Mouse (Mus musculus): ENCODE measurements around the gene Abcb6. TPM values are rescaled to one million over a fixed set of nuclear protein-coding genes. Genes with fewer than 3 reads are reported as not detected.

The Abcb6 gene
- 30.4 and 30.6 TPM in 2 replicates for polyA plus RNA-seq (2014; fragmentation: Nextera tagmentation; extraction: Ambion mirVana)

GRCm38 (mm10) chr1:75180105-75180590 is at the start of gene Abcb6:
TSS of gene Abcb6 (minus strand) at chr1:75180392.
- ATAC-seq (ENCODE audit: insufficient read depth, low FRiP score, low TSS enrichment): peak; percentile 90

GRCm38 (mm10) chr1:75229158-75229557 is 49.0 kb upstream of the Abcb6 start:
- H3K27me3 ChIP-seq (ENCODE audit: control insufficient read depth, insufficient read depth, low read length): no peaks in the 10 kb centered on the region
- H3K27ac ChIP-seq (ENCODE audit: low read depth, low read length): no peak overlapping the region
- no peak for DNase-seq (ENCODE audit: low spot score)
- H3K9ac ChIP-seq (ENCODE audit: low read length): no peak overlapping the region
- no peak overlapping the region for H3K4me2 ChIP-seq (ENCODE audit: low read depth)
- H3K9me3 ChIP-seq (ENCODE audit: control insufficient read depth, low read length): no peaks in the 10 kb centered on the region
- no peak for ATAC-seq (ENCODE audit: insufficient read depth, low FRiP score, low TSS enrichment)
- WGBS: 79% methylated on average over 4 of the region's 4 CpGs
- no peaks in the 10 kb centered on the region for H3K36me3 ChIP-seq (ENCODE audit: control insufficient read depth, insufficient read depth, low read length)
- no peak overlapping the region for H3K4me3 ChIP-seq (ENCODE audit: low read depth, low read length)
- H3K4me1 ChIP-seq (ENCODE audit: control insufficient read depth, insufficient read depth, low read length): no peaks in the 10 kb centered on the region

More at GRCm38 (mm10) chr1:75180105-75180590, at the start of gene Abcb6:
- H3K27me3 ChIP-seq (ENCODE audit: control insufficient read depth, insufficient read depth, low read length): no peaks in the 10 kb centered on the region
- peak within 1 kb of the TSS; percentile 52 for H3K4me3 ChIP-seq (ENCODE audit: low read depth, low read length)
- peak; percentile 92 for DNase-seq (ENCODE audit: low spot score)
- WGBS: under 1% methylated on average over 31 of the region's 31 CpGs
- H3K27ac ChIP-seq (ENCODE audit: low read depth, low read length): peak within 1 kb of the TSS; percentile 44; the same call in 1 of the 2 replicates
- no peaks in the 10 kb centered on the region for H3K9me3 ChIP-seq (ENCODE audit: control insufficient read depth, low read length)
- H3K4me1 ChIP-seq (ENCODE audit: control insufficient read depth, insufficient read depth, low read length): peaks cover 7% of the 10 kb centered on the region
- H3K4me2 ChIP-seq (ENCODE audit: low read depth): peak within 1 kb of the TSS; percentile 100
- peak within 1 kb of the TSS; percentile 76 for H3K9ac ChIP-seq (ENCODE audit: low read length)
- H3K36me3 ChIP-seq (ENCODE audit: control insufficient read depth, insufficient read depth, low read length): peaks cover 16% of the 10 kb centered on the region

- no peak overlapping the region for H3K4me2 ChIP-seq (ENCODE audit: low read depth)
- no peaks in the 10 kb centered on the region for H3K9me3 ChIP-seq (ENCODE audit: control insufficient read depth, low read length)
- no peak overlapping the region for H3K9ac ChIP-seq (ENCODE audit: low read length)
- WGBS: 69% methylated on average over 1 of the region's 1 CpGs
- no peak overlapping the region for H3K27ac ChIP-seq (ENCODE audit: low read depth, low read length)
- no peak overlapping the region for H3K4me3 ChIP-seq (ENCODE audit: low read depth, low read length)
- no peak for ATAC-seq (ENCODE audit: insufficient read depth, low FRiP score, low TSS enrichment)
- no peaks in the 10 kb centered on the region for H3K4me1 ChIP-seq (ENCODE audit: control insufficient read depth, insufficient read depth, low read length)
- DNase-seq (ENCODE audit: low spot score): no peak
- 0 out of 2 replicates have a peak, but pooled peaks cover 3% of the 10 kb centered on the region for H3K27me3 ChIP-seq (ENCODE audit: control insufficient read depth, insufficient read depth, low read length)
- no peaks in the 10 kb centered on the region for H3K36me3 ChIP-seq (ENCODE audit: control insufficient read depth, insufficient read depth, low read length)
Measured at GRCm38 (mm10) chr1:75227653-75228052, 47.5 kb upstream of the Abcb6 start.

- Histone ChIP-seq H3K9me3 (ENCODE audit: control insufficient read depth, low read length) (no peaks in the 10 kb centered on the region), H3K4me3 (ENCODE audit: low read depth, low read length) (no peak overlapping the region), H3K4me2 (ENCODE audit: low read depth) (no peak overlapping the region), H3K27me3 (ENCODE audit: control insufficient read depth, insufficient read depth, low read length) (0 out of 2 replicates have a peak, but pooled peaks cover 7% of the 10 kb centered on the region), H3K4me1 (ENCODE audit: control insufficient read depth, insufficient read depth, low read length) (no peaks in the 10 kb centered on the region), H3K9ac (ENCODE audit: low read length) (no peak overlapping the region), H3K27ac (ENCODE audit: low read depth, low read length) (no peak overlapping the region), H3K36me3 (ENCODE audit: control insufficient read depth, insufficient read depth, low read length) (no peaks in the 10 kb centered on the region)
- WGBS: 71% methylated on average over 2 of the region's 2 CpGs
- DNase-seq (ENCODE audit: low spot score): no peak
- no peak for ATAC-seq (ENCODE audit: insufficient read depth, low FRiP score, low TSS enrichment)
Measured at GRCm38 (mm10) chr1:75226138-75226537, 45.9 kb upstream of the Abcb6 start.

GRCm38 (mm10) chr1:75225473-75225872 is 45.3 kb upstream of the Abcb6 start:
- Histone ChIP-seq H3K27me3 (ENCODE audit: control insufficient read depth, insufficient read depth, low read length) (peaks cover 12% of the 10 kb centered on the region), H3K4me2 (ENCODE audit: low read depth) (no peak overlapping the region), H3K4me1 (ENCODE audit: control insufficient read depth, insufficient read depth, low read length) (no peaks in the 10 kb centered on the region), H3K9ac (ENCODE audit: low read length) (no peak overlapping the region), H3K36me3 (ENCODE audit: control insufficient read depth, insufficient read depth, low read length) (no peaks in the 10 kb centered on the region), H3K9me3 (ENCODE audit: control insufficient read depth, low read length) (no peaks in the 10 kb centered on the region), H3K4me3 (ENCODE audit: low read depth, low read length) (no peak overlapping the region), H3K27ac (ENCODE audit: low read depth, low read length) (no peak overlapping the region)
- ATAC-seq (ENCODE audit: insufficient read depth, low FRiP score, low TSS enrichment) (no peak), DNase-seq (ENCODE audit: low spot score) (no peak)
- WGBS: 69% methylated on average over 3 of the region's 3 CpGs

- Histone ChIP-seq H3K27me3 (ENCODE audit: control insufficient read depth, insufficient read depth, low read length) (peaks cover 32% of the 10 kb centered on the region), H3K4me1 (ENCODE audit: control insufficient read depth, insufficient read depth, low read length) (peaks cover 12% of the 10 kb centered on the region), H3K9me3 (ENCODE audit: control insufficient read depth, low read length) (no peaks in the 10 kb centered on the region; the same call in 1 of the 2 replicates), H3K4me2 (ENCODE audit: low read depth) (no peak overlapping the region), H3K4me3 (ENCODE audit: low read depth, low read length) (no peak overlapping the region), H3K27ac (ENCODE audit: low read depth, low read length) (no peak overlapping the region), H3K9ac (ENCODE audit: low read length) (no peak overlapping the region), H3K36me3 (ENCODE audit: control insufficient read depth, insufficient read depth, low read length) (no peaks in the 10 kb centered on the region)
- WGBS: 74% methylated on average over 6 of the region's 6 CpGs
- DNase-seq (ENCODE audit: low spot score) (no peak), ATAC-seq (ENCODE audit: insufficient read depth, low FRiP score, low TSS enrichment) (no peak)
Measured at GRCm38 (mm10) chr1:75223532-75223931, 43.3 kb upstream of the Abcb6 start.

GRCm38 (mm10) chr1:75222926-75223325 is 42.7 kb upstream of the Abcb6 start:
- no peaks in the 10 kb centered on the region for H3K36me3 ChIP-seq (ENCODE audit: control insufficient read depth, insufficient read depth, low read length)
- H3K4me3 ChIP-seq (ENCODE audit: low read depth, low read length): no peak overlapping the region
- H3K9me3 ChIP-seq (ENCODE audit: control insufficient read depth, low read length): no peaks in the 10 kb centered on the region; the same call in 1 of the 2 replicates
- peaks cover 13% of the 10 kb centered on the region for H3K4me1 ChIP-seq (ENCODE audit: control insufficient read depth, insufficient read depth, low read length)
- no peak for DNase-seq (ENCODE audit: low spot score)
- no peak for ATAC-seq (ENCODE audit: insufficient read depth, low FRiP score, low TSS enrichment)
- 82% methylated on average over 6 of the region's 6 CpGs for WGBS
- H3K27ac ChIP-seq (ENCODE audit: low read depth, low read length): no peak overlapping the region
- peaks cover 37% of the 10 kb centered on the region for H3K27me3 ChIP-seq (ENCODE audit: control insufficient read depth, insufficient read depth, low read length)
- H3K9ac ChIP-seq (ENCODE audit: low read length): no peak overlapping the region
- no peak overlapping the region for H3K4me2 ChIP-seq (ENCODE audit: low read depth)

- H3K27ac ChIP-seq (ENCODE audit: low read depth, low read length): no peak overlapping the region
- peaks cover 13% of the 10 kb centered on the region for H3K4me1 ChIP-seq (ENCODE audit: control insufficient read depth, insufficient read depth, low read length)
- no peaks in the 10 kb centered on the region for H3K36me3 ChIP-seq (ENCODE audit: control insufficient read depth, insufficient read depth, low read length)
- ATAC-seq (ENCODE audit: insufficient read depth, low FRiP score, low TSS enrichment): no peak
- no peak overlapping the region for H3K9ac ChIP-seq (ENCODE audit: low read length)
- 83% methylated on average over 3 of the region's 3 CpGs for WGBS
- no peak for DNase-seq (ENCODE audit: low spot score)
- peaks cover 46% of the 10 kb centered on the region for H3K27me3 ChIP-seq (ENCODE audit: control insufficient read depth, insufficient read depth, low read length)
- H3K4me2 ChIP-seq (ENCODE audit: low read depth): no peak overlapping the region
- H3K9me3 ChIP-seq (ENCODE audit: control insufficient read depth, low read length): no peaks in the 10 kb centered on the region; the same call in 1 of the 2 replicates
- H3K4me3 ChIP-seq (ENCODE audit: low read depth, low read length): no peak overlapping the region
Measured at GRCm38 (mm10) chr1:75221538-75221937, 41.3 kb upstream of the Abcb6 start.

- H3K4me1 ChIP-seq (ENCODE audit: control insufficient read depth, insufficient read depth, low read length): peaks cover 13% of the 10 kb centered on the region
- H3K9ac ChIP-seq (ENCODE audit: low read length): peak within 1 kb of the TSS; percentile 36; the same call in 1 of the 2 replicates
- H3K4me3 ChIP-seq (ENCODE audit: low read depth, low read length): peak within 1 kb of the TSS; percentile 49
- no peaks in the 10 kb centered on the region; the same call in 1 of the 2 replicates for H3K9me3 ChIP-seq (ENCODE audit: control insufficient read depth, low read length)
- DNase-seq (ENCODE audit: low spot score): peak; percentile 37
- ATAC-seq (ENCODE audit: insufficient read depth, low FRiP score, low TSS enrichment): 0 out of 2 replicates have a peak, but pooled peaks have one; percentile 41
- H3K27me3 ChIP-seq (ENCODE audit: control insufficient read depth, insufficient read depth, low read length): peaks cover 46% of the 10 kb centered on the region
- WGBS: under 1% methylated on average over 34 of the region's 34 CpGs
- H3K4me2 ChIP-seq (ENCODE audit: low read depth): peak within 1 kb of the TSS; percentile 92
- no peak within 1 kb of the TSS for H3K27ac ChIP-seq (ENCODE audit: low read depth, low read length)
- no peaks in the 10 kb centered on the region; the same call in 1 of the 2 replicates for H3K36me3 ChIP-seq (ENCODE audit: control insufficient read depth, insufficient read depth, low read length)
Measured at GRCm38 (mm10) chr1:75219531-75219930, 39.3 kb upstream of the Abcb6 start, which contains the start of gene Tuba4a. TSS of gene Tuba4a (minus strand) at chr1:75219865.
